Mouse (Mus musculus): ENCODE results near the gene Ifna9. TPM values are rescaled to one million over a fixed set of nuclear protein-coding genes. Genes with fewer than 3 reads are reported as not detected.

The Ifna9 gene
- total RNA-seq (2023) = not detected in 4 replicates

DNA sequence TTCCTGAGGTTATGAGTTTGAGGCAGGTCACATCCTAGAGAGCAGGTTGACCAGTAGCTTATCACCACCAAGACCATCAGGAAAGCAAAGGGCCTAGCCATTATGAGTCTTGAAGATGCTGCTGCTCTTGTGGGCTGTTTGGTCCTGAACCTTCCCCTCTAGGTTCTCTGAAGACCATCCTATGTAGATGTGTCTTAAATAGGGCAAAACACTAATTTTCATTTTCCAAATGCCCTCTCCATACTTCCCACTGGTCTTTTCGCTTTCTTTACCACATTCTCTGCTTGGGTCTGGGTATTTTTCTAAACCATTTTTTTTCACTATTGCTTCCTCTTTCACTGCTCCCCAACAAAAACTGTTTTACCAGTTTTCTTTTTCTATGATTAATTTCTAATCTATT, at the start of gene Ifna9:
TSS of gene Ifna9 (minus strand) at position 101 of the 400 bp plus-strand sequence.

DNA sequence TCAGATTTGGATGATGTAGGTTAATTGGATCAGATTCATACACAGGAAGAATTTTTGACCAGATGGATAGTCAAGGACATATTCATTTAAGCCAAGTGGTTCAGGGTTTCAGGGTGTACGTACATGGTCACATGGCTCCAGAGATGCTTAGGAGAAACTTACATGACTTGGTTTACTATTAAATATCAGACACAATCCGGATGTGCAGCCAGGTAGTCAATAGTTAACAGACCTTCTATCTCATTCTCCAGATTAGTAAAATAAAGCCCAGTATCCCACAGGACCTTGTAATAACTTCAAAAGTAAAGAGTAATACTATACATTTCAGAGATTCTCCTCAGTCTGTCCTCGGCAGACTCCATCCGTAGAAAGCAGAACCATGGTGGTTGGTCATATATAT, 42.1 kb upstream of the Ifna9 start, which contains the start of gene C87499:
TSS of gene C87499 (minus strand) at position 101 of the 400 bp plus-strand sequence.

DNA sequence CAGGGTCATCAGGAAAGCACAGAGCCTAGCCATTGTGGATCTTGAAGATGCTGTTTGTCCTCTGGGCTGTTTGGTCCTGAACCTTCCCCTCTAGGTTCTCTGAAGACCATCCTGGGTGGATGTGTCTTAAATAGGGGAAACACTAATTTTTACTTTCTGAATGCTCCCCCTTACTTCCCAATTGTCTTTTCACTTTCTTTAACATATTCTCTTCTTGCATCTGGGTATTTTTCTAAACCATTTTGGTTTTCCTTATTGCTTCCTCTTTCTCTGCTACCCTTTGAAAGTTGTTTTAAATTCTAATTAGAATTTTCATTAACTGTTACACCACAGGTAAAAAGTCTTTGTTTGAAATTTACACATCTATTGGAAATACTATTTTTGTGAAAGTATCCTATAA, 11.1 kb upstream of the Ifna9 start, which contains the start of gene Ifna12:
TSS of gene Ifna12 (minus strand) at position 101 of the 400 bp plus-strand sequence.

DNA sequence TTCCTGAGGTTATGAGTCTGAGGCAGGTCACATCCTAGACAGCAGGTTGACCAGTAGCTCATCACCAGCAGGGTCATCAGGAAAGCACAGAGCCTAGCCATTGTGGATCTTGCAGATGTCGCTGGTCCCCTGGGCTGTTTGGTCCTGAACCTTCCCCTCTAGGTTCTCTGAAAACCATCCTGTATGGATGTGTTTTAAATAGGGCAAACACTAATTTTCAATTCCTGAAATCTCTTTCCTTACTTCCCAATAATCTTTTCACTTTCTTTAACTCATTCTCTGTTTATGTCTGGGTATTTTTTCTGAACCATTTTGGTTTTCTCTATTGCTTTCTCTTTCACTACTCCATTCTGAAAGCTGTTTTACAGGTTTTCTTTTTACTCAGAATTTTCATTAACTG, 20.5 kb downstream of the Ifna9 start, which contains the start of gene Ifna14:
TSS of gene Ifna14 (minus strand) at position 101 of the 400 bp plus-strand sequence.

DNA sequence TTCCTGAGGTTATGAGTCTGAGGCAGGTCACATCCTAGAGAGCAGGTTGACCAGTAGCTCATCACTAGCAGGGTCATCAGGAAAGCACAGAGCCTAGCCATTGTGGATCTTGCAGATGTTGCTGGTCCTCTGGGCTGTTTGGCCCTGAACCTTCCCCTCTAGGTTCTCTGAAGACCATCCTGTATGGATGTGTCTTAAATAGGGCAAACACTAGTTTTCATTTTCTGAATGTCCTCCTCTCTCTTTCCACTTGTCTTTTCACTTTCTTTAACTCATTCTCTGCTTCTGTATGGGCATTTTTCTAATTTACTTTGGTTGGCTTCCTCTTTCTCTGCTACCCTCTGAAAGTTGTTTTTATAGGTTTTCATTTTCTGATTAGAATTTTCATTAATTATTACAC, 34.0 kb downstream of the Ifna9 start, which contains the start of gene Ifna15:
TSS of gene Ifna15 (minus strand) at position 101 of the 400 bp plus-strand sequence.

Other genes with a start within 250 kb of the Ifna9 start
- gene Hacd4, start 153.5 kb downstream of the Ifna9 start, total RNA-seq (2023) = 0.20 to 0.36 TPM (median 0.34 TPM) in 4 replicates
- not detected in 4 replicates for gene Ifnb1, start 69.6 kb downstream of the Ifna9 start, total RNA-seq (2023)
- not detected in 4 replicates for gene Ifna15, start 34.1 kb downstream of the Ifna9 start, total RNA-seq (2023)
- gene Ifna14, start 20.6 kb downstream of the Ifna9 start, total RNA-seq (2023) = not detected in 4 replicates
- not detected in 4 replicates for gene Ifna12, start 11.0 kb upstream of the Ifna9 start, total RNA-seq (2023)
- not detected in 4 replicates for gene C87499, start 42.0 kb upstream of the Ifna9 start, total RNA-seq (2023)
- not detected in 4 replicates for gene Ifna13, start 52.1 kb upstream of the Ifna9 start, total RNA-seq (2023)
- gene Ifna16, start 84.5 kb upstream of the Ifna9 start, total RNA-seq (2023) = not detected in 4 replicates
- not detected in 4 replicates for gene Ifna2, start 91.5 kb upstream of the Ifna9 start, total RNA-seq (2023)
- not detected in 4 replicates for gene Ifnab, start 99.0 kb upstream of the Ifna9 start, total RNA-seq (2023)
- not detected in 4 replicates for gene Gm26566, start 129.4 kb upstream of the Ifna9 start, total RNA-seq (2023)
- gene Klhl9, start 130.1 kb upstream of the Ifna9 start, total RNA-seq (2023) = 14.4 to 16.1 TPM (median 15.0 TPM) in 4 replicates
- gene Gm13271, start 162.5 kb upstream of the Ifna9 start, total RNA-seq (2023) = not detected in 4 replicates
- gene Gm13283, start 167.7 kb upstream of the Ifna9 start, total RNA-seq (2023) = not detected in 4 replicates
- gene Gm13290, start 181.4 kb upstream of the Ifna9 start, total RNA-seq (2023) = not detected in 4 replicates
- not detected in 4 replicates for gene Gm13289, start 184.5 kb upstream of the Ifna9 start, total RNA-seq (2023)
- gene Gm13272, start 187.5 kb upstream of the Ifna9 start, total RNA-seq (2023) = not detected in 4 replicates
- gene Ifnz, start 189.7 kb upstream of the Ifna9 start, total RNA-seq (2023) = not detected in 4 replicates
- not detected in 4 replicates for gene Gm13276, start 193.3 kb upstream of the Ifna9 start, total RNA-seq (2023)
- not detected in 4 replicates for gene Gm13277, start 196.2 kb upstream of the Ifna9 start, total RNA-seq (2023)
- gene Gm13278, start 199.2 kb upstream of the Ifna9 start, total RNA-seq (2023) = not detected in 4 replicates
- gene Gm13275, start 202.1 kb upstream of the Ifna9 start, total RNA-seq (2023) = not detected in 4 replicates
- not detected in 4 replicates for gene Gm13279, start 205.0 kb upstream of the Ifna9 start, total RNA-seq (2023)
- gene Gm13285, start 207.3 kb upstream of the Ifna9 start, total RNA-seq (2023) = not detected in 4 replicates
- gene Gm13287, start 210.9 kb upstream of the Ifna9 start, total RNA-seq (2023) = not detected in 4 replicates
- not detected in 4 replicates for gene Gm13288, start 213.1 kb upstream of the Ifna9 start, total RNA-seq (2023)
- not detected in 4 replicates for gene Ifna7, start 223.8 kb upstream of the Ifna9 start, total RNA-seq (2023)
- gene Ifna11, start 227.6 kb upstream of the Ifna9 start, total RNA-seq (2023) = not detected in 4 replicates
- not detected in 4 replicates for gene Ifna6, start 235.0 kb upstream of the Ifna9 start, total RNA-seq (2023)
- gene Ifna5, start 243.1 kb upstream of the Ifna9 start, total RNA-seq (2023) = not detected in 4 replicates
- gene Ifna4, start 249.5 kb upstream of the Ifna9 start, total RNA-seq (2023) = not detected in 4 replicates

All from B cell, adult 62 days (primary cell).